Mouse (Mus musculus) right cerebral cortex, postnatal 36 days (tissue): ENCODE results near the gene Rapgef2.
A peak's percentile ranks its signal among the peaks of the same experiment; 100 is the strongest.
"Not testable (repeated sequence)": the region's sequence is repeated elsewhere in the genome, so short reads cannot be mapped to it uniquely, and the experiment has no call there.

Experiments
- DNase-seq, 2 experiments: peaks; one replicate each; pipeline ENCODE4 v3.0.0; 2022; ENCODE audit warnings: low spot score in 2 of 2, mixed read lengths in 1 of 2

Rapgef2 gene

GRCm38 (mm10) chr3:79233478-79234415, 52.6 kb downstream of the Rapgef2 start:
- DNase-seq = no peak

- DNase-seq = no peak
Measured at GRCm38 (mm10) chr3:79230718-79231117, 55.6 kb downstream of the Rapgef2 start.

- DNase-seq = no peak
Measured at GRCm38 (mm10) chr3:79229546-79229945, 56.8 kb downstream of the Rapgef2 start.

GRCm38 (mm10) chr3:79228304-79228703, 58.0 kb downstream of the Rapgef2 start:
- DNase-seq = no peak

GRCm38 (mm10) chr3:79227356-79228088, 58.8 kb downstream of the Rapgef2 start:
- no peak for DNase-seq

- DNase-seq = not testable (repeated sequence)
Measured at GRCm38 (mm10) chr3:79226807-79227206, 59.5 kb downstream of the Rapgef2 start.

GRCm38 (mm10) chr3:79225888-79226287, 60.4 kb downstream of the Rapgef2 start:
- DNase-seq = no peak

- DNase-seq = no peak
Measured at GRCm38 (mm10) chr3:79224352-79224751, 62.0 kb downstream of the Rapgef2 start.

GRCm38 (mm10) chr3:79223281-79223680, 63.0 kb downstream of the Rapgef2 start:
- no peak for DNase-seq

- no peak for DNase-seq
Measured at GRCm38 (mm10) chr3:79222192-79222960, 63.9 kb downstream of the Rapgef2 start.

GRCm38 (mm10) chr3:79221296-79222191, 64.8 kb downstream of the Rapgef2 start:
- DNase-seq = peak in 1 of 2 experiments; percentile 61

GRCm38 (mm10) chr3:79219144-79219930, 67.0 kb downstream of the Rapgef2 start:
- no peak for DNase-seq

- no peak for DNase-seq
Measured at GRCm38 (mm10) chr3:79218566-79219051, 67.7 kb downstream of the Rapgef2 start.

- no peak for DNase-seq
Measured at GRCm38 (mm10) chr3:79210243-79210642, 76.1 kb downstream of the Rapgef2 start.

GRCm38 (mm10) chr3:79207216-79207615, 79.1 kb downstream of the Rapgef2 start:
- DNase-seq = no peak

- no peak for DNase-seq
Measured at GRCm38 (mm10) chr3:79206524-79206923, 79.8 kb downstream of the Rapgef2 start.

GRCm38 (mm10) chr3:79205981-79206380, 80.3 kb downstream of the Rapgef2 start:
- DNase-seq = no peak

- no peak for DNase-seq
Measured at GRCm38 (mm10) chr3:79205112-79205511, 81.2 kb downstream of the Rapgef2 start.

GRCm38 (mm10) chr3:79204261-79204660, 82.1 kb downstream of the Rapgef2 start:
- no peak for DNase-seq

- DNase-seq = no peak
Measured at GRCm38 (mm10) chr3:79203821-79204220, 82.5 kb downstream of the Rapgef2 start.
